Mouse (Mus musculus) hematopoietic stem cell, adult 5-6 weeks (primary cell): ENCODE results near the gene Ndufa4l2. TPM values are rescaled to one million over a fixed set of nuclear protein-coding genes. Genes with fewer than 3 reads are reported as not detected.

ENCODE experiments used
- ATAC-seq, 2 experiments: fragments of 125-278 bp in 1 of 2; replicated peaks in 1 of 2; 2 replicates each; pipeline ENCODE4 v1.8.0; 2016 to 2017; ENCODE audit warnings: inconsistent platforms in 2 of 2, mild to moderate bottlenecking in 2 of 2, moderate number of reproducible peaks in 2 of 2, low read depth in 1 of 2, moderate TSS enrichment in 1 of 2; ENCODE audit not compliant: low FRiP score in 2 of 2, poor library complexity in 2 of 2, severe bottlenecking in 2 of 2, insufficient read depth in 1 of 2, low TSS enrichment in 1 of 2
- total RNA-seq: library from RNA; stranded (forward); fragments of 172-1452, 232-1000 nt; gene quantifications from 2 replicates; pipeline ENCODE4 v1.2.3, GENCODE M21; 2017

Ndufa4l2 gene
- total RNA-seq, 1 experiment from 2014 or later, result not detected

DNA sequence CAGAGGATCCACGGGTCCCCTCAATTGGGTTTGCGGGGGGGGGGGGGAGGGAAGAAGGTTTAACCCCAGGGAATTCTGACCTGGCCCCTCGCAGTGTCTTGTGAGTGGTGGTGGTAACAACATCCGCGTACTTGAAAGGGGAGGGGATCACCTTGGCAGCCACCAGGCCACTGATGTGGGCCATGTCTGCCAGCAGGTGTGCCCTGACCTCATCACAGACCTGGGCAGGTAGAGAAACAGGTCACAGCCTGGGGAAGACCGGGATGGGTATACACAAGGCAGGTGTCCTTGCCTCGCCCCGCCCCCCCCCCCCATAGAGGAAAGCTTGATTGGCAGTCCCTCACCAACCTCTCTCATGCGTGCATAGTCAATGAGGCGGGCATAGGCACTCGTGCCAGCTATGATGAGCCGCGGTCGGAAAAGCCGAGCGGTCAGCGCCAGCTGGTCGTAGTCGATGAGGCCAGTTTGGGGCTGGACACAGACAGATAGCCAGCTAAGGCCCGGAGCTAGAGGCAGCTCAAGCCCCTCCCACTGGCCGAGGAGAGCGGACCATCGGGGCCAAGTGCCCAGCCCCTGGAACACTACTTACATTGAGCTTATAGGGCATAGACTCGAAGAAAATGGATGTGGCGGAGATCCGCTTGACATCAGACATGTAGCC, 4.4 kb downstream of the Ndufa4l2 start:
- ATAC-seq, result no peak

DNA sequence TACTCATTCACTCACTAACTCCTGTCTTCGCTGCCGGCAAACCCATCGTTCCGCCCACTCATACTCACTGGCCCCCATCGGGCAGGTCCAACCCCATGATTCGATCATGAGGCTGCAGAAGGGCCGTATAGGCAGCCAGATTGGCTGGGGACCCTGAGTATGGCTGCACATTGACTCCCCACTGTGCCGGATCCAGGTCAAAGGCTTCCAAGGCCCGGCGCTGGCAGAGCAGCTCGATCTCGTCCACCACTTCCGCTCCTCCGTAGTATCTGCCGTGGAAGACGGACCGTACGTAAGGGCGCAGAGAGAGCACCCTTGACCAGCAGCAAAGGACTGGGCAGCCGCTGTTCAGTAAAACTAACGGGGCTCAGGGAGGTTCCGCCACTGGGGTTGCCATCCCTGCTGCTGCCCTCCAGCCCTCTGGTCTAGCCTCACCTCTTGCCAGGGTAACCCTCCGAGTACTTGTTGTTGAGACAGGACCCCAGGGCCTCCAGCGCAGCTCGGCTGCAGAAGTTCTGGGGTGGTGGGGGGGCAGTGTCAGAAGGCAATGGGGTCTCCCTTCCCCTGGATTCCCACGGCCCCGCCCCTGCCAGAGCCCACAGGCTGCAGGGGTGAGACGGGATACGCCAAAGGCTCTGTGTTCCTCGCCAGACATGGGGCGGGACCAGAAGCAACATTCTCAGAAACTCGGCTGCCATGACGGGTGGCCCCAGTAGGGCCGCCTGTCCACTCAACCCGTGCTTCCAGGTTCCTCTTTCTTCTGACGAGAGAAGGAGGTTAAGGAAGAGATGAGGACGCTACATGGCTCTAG, 5.3 kb downstream of the Ndufa4l2 start:
- ATAC-seq, result no peak

DNA sequence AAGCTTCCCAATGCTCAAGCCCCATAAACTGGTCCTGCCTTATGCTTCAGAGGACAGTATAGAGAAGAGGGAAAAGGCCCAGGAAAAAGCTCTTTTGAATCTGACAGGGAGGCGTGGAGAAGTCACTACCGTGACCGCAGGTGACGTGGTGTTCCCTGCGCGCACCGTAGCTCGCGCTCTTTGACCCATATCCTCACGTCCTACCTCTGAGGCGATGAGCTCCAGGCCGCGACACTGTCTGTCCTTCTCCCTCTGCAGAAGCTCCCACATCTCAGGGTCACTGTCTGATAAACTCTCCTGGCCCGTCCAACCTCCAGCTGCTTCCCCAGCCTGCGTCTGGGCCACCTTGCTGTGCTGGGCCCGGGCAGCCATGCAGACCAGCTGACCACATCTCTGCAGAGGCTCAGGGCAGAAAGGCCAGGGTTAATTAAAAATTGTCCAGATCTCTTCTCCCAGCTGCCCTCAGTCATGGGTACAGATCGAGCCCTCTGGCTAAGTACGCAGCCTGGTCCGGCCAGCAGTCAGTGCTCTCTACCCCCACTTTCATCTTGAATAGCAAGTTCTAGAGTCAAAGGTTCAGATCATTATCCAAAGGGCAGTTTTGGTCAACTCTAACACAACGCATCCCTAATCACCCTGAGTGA, 6.1 kb downstream of the Ndufa4l2 start:
- no peak for ATAC-seq

- ATAC-seq, result peak in 1 of 2 experiments; percentile 15; a peak in 1 of 4 replicates
These were observed 6.9 kb downstream of the Ndufa4l2 start for GRCm38 (mm10) chr10:127521611-127522080.

GRCm38 (mm10) chr10:127522088-127522581, 7.4 kb downstream of the Ndufa4l2 start, which contains the start of gene Shmt2:
Shmt2 (minus strand) TSS chr10:127522444.
- ATAC-seq, result peak; percentile 34 to 39; a peak in 2 of 4 replicates

DNA sequence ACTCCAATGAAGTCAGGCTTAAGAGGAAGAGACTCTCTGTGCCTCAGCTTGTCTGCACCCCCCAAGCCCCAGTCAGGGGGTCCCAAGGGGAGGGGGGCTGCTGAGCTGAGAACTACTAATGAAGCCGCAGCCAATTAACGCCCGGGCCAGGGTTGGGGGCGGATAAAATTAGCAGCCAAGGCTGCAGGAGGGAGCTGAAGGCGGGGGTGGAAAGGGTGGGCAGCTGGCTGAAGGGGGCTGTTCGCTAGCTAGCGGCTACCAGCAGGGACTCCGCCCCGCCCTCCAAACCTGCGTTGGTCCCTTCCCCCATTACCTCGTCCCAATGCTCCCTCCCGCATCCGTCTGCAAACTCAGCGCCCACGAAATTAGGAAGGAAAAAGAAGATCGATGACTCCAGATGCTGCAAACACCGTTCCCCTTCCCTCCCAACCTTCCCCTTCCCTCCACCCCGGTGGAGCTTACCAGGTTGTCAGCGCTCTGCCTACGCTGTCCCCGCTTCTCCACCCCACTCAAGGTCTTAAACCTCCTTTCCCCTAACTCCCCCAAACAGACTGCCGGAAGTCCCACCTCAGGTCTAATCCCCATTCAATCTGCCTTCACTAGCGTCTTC, 10.0 kb downstream of the Ndufa4l2 start:
- ATAC-seq, result no peak

- ATAC-seq, result no peak
These were observed 11.3 kb downstream of the Ndufa4l2 start for GRCm38 (mm10) chr10:127526048-127526447.

DNA sequence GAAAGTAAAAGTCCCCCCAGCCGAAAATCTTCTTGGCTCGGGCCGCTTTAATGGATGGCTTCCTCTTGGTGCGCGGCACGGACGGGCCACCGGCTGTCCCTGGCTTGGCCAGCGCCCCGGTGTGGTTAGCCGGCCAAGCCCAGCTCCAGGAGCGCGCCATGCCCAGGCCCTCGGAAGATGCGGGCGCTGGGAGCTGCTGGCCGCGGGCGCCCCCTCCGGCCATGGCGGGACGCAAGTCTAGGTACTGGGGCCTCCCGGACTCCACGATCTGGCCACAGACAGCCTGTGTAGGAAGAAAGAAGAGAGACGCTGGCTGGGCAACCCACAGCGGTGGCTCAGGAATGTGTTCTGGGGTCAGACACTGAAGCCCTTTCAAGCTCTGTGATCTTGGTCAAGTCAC, 11.9 kb downstream of the Ndufa4l2 start:
- peak; percentile 38 to 52; a peak in 3 of 4 replicates for ATAC-seq

DNA sequence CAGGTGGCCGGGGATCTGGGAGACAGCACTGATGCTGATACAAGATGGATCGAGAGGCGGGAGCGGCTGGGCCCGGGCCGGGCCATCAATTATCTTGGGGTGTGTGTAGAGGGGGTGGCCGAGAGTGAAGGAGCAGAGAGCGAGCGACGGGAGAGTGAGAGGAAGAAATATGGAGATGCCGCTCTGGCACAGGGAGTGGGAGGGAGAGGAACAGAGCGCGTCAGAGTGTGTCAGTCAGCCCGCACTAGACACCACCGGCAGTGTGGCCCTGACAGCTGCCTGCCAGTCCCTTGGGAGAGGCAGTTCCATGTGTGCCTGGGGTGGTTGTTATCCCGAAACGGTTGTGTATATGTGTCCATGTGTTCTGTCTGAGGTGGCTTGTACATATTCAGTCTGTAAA, 12.7 kb downstream of the Ndufa4l2 start:
- peak in 1 of 2 experiments; percentile 9; a peak in 1 of 4 replicates for ATAC-seq

DNA sequence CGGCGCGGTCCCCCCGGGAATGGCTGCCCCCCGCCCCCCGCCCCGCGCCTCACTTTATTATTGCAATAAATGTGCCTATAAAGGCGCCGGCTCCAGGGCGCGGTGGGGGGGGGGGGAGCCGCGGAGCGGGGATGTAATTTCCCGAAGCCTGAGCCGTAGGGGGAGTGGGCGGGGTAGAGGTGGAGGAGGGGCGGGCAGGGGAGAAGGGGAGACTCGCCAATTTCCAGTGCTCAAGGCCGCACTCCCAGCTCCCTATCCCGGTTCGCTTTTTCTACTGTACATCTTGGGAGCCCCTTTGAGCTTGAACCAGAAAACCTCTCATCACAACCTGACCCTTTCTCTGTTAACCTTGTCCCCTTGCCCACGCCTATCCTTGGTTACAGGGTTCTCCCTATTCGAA, 16.2 kb downstream of the Ndufa4l2 start:
- no peak for ATAC-seq

GRCm38 (mm10) chr10:127531548-127531947, 16.8 kb downstream of the Ndufa4l2 start:
- ATAC-seq, result no peak

- ATAC-seq, result no peak
These were observed 19.5 kb downstream of the Ndufa4l2 start, which contains the start of gene Nxph4 for GRCm38 (mm10) chr10:127534036-127534928. Nxph4 (minus strand) TSS chr10:127534559.

DNA sequence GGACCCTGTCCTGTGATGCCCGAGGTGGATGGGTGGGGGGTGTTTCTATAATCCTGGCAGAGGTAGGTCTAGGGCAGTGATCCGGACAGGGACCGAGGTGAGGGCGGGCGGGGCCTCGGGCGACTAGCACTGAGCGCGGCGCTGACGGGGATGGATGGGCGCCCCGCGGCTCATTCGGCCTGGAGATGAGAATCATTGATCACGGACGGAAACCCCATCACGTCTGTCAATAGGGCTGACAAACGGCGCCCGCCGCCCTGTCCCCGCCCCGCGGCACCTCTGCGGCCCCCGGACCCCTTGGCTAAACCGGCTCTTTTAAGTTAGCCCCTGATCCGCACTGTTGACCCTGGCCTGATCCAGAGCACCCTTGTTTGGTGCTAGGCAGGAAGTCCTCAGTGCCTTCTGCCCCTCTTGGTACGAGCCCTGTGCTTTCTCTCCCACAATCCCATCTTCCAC, 20.2 kb downstream of the Ndufa4l2 start:
- no peak for ATAC-seq

- ATAC-seq, result no peak
These were observed 22.0 kb downstream of the Ndufa4l2 start for GRCm38 (mm10) chr10:127536586-127537314.

- ATAC-seq, result peak; percentile 56 to 68; a peak in 2 of 4 replicates
These were observed 23.3 kb downstream of the Ndufa4l2 start for GRCm38 (mm10) chr10:127537854-127538583.
